Mouse (Mus musculus) embryonic facial prominence, embryonic 15.5 days (tissue): Measurements from ENCODE around the gene Spdef. TPM values are rescaled to one million over a fixed set of nuclear protein-coding genes. Genes with fewer than 3 reads are reported as not detected.

ENCODE experiments used
- ATAC-seq: fragments of 200-750 bp; cut with Nextera tagmentation; 2 replicates; pipeline ENCODE4 v1.8.0; 2017; ENCODE audit warnings: low read depth, moderate TSS enrichment; ENCODE audit not compliant: insufficient number of reproducible peaks, low FRiP score, low TSS enrichment
- H3K27ac ChIP-seq: fragments of 300-500 bp; sonication (generic); replicated peaks from 2 replicates; pipeline ENCODE4 v1.5.1; 2015; ENCODE audit warnings: mild to moderate bottlenecking, inconsistent platforms
- H3K27me3 ChIP-seq: fragments of 300-500 bp; sonication (generic); 2 replicates; pipeline ENCODE4 v1.6.1; 2015; ENCODE audit warnings: inconsistent platforms
- H3K36me3 ChIP-seq: fragments of 300-500 bp; sonication (generic); 2 replicates; pipeline ENCODE4 v1.6.1; 2015; ENCODE audit warnings: mild to moderate bottlenecking, inconsistent platforms
- H3K4me1 ChIP-seq: fragments of 300-500 bp; sonication (generic); 2 replicates; pipeline ENCODE4 v1.6.1; 2015; ENCODE audit warnings: inconsistent platforms
- H3K4me2 ChIP-seq: fragments of 300-500 bp; sonication (generic); replicated peaks from 2 replicates; pipeline ENCODE4 v1.6.1; 2015; ENCODE audit warnings: mild to moderate bottlenecking, inconsistent platforms
- H3K4me3 ChIP-seq: fragments of 300-500 bp; sonication (generic); replicated peaks from 2 replicates; pipeline ENCODE4 v1.5.1; 2015; ENCODE audit warnings: mild to moderate bottlenecking, inconsistent platforms
- H3K9ac ChIP-seq: fragments of 300-500 bp; sonication (generic); 2 replicates; pipeline ENCODE4 v1.6.1; 2015; ENCODE audit warnings: inconsistent platforms
- H3K9me3 ChIP-seq: fragments of 300-500 bp; sonication (generic); replicated peaks from 2 replicates; pipeline ENCODE4 v1.6.1; 2016; ENCODE audit warnings: inconsistent platforms
- WGBS: fragments of 180-500 bp; shearing (Covaris S2); methylation state at CpG from one replicate; pipeline ENCODE4 v1.1.7; 2015; 5-methylcytosine and 5-hydroxymethylcytosine counted together
- polyA plus RNA-seq: library from polyadenylated mRNA; unstranded; fragments of >200 nt; fragmentation: Nextera tagmentation; extraction: Ambion mirVana; gene quantifications from 2 replicates; pipeline ENCODE4 v1.2.1, GENCODE M21; 2015

Gene Spdef
- polyA plus RNA-seq, 1 experiment from 2014 or later = 0.95 TPM

DNA sequence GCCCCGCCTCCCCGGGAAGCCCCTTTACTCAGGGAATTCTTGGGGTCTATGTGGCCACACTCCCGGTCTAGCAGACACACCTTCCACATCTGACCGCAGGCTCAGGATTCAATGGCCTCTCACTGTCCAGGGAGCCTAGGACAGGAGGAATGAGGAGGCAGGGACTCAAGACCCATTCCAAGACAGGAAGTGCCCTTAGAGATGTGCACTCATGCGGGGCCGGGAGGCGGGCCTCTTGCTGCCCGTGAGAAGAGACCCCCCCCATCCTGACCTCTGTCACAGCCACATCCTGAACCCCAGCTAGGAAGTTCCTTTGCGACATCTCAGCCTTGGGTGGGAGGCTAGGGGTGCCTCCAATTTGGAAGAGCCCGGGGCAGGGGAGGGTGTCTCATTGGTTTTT is 3.7 kb downstream of the Spdef start:
- no peak overlapping the region for H3K27ac ChIP-seq
- H3K4me3 ChIP-seq = no peak overlapping the region
- H3K4me2 ChIP-seq = no peak overlapping the region
- H3K36me3 ChIP-seq = no peaks in the 10 kb centered on the region
- H3K9ac ChIP-seq = no peak overlapping the region
- no peaks in the 10 kb centered on the region for H3K27me3 ChIP-seq
- peaks cover 8% of the 10 kb centered on the region; the same call in 1 of the 2 replicates for H3K4me1 ChIP-seq
- H3K9me3 ChIP-seq = no peaks in the 10 kb centered on the region
- no peak for ATAC-seq
- 26% methylated on average over 10 of the region's 10 CpGs for whole genome bisulfite sequencing

DNA sequence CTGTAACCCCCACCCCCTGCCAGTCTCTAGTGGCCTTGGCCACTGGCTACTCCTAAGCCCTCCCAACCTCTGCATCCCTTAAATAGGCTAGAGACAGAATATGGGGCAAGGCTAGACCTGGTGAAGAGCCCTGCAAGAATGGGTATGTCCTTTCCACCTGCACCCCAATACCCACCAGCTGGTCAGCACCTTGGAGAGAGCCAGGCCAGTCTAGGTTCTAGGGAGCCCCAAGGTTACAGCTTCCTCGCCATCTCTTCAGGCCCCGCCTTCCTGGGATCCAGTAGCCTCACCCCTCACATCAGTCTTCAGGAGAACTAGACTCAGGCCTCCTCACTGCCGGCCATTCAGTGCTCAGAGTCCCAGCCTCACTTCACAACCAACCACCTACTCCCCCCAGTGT is 4.4 kb downstream of the Spdef start:
- 13% methylated on average over 3 of the region's 3 CpGs for WGBS

GRCm38 (mm10) chr17:27721125-27721664 is 7.6 kb downstream of the Spdef start:
- Histone ChIP-seq H3K9ac (no peak overlapping the region), H3K4me1 (peaks cover 17% of the 10 kb centered on the region), H3K27ac (no peak overlapping the region), H3K36me3 (no peaks in the 10 kb centered on the region), H3K27me3 (no peaks in the 10 kb centered on the region), H3K4me2 (no peak overlapping the region), H3K9me3 (no peaks in the 10 kb centered on the region), H3K4me3 (no peak overlapping the region)
- WGBS = 77% methylated on average over 9 of the region's 9 CpGs
- no peak for ATAC-seq

More for the DNA sequence above, 4.4 kb downstream of the Spdef start:
- Histone ChIP-seq H3K4me2 (no peak overlapping the region), H3K9ac (no peak overlapping the region), H3K36me3 (no peaks in the 10 kb centered on the region), H3K27me3 (no peaks in the 10 kb centered on the region), H3K9me3 (no peaks in the 10 kb centered on the region), H3K27ac (no peak overlapping the region), H3K4me1 (peaks cover 8% of the 10 kb centered on the region; the same call in 1 of the 2 replicates), H3K4me3 (no peak overlapping the region)
- ATAC-seq = no peak

DNA sequence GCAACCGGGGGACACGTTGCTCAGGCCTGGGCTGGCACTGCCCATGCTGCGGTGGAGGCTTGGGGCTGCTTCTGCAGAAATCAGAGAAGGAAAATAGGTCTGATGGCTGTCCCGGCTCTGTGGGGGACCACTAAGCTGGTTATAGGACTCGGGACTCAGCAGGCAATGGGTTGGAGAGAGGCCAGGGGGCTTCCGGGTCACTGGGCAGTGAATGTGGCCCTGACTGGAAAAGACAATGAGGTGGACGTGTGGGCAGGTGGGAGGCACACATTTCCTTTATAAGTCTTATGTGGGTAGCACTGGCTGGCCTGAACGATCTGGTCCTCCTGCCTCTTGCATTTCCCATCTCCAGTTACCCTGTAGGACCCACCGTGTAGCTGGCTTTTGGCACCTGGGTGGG is 8.4 kb downstream of the Spdef start:
- H3K9me3 ChIP-seq = no peaks in the 10 kb centered on the region
- WGBS = 45% methylated on average over 9 of the region's 9 CpGs

DNA sequence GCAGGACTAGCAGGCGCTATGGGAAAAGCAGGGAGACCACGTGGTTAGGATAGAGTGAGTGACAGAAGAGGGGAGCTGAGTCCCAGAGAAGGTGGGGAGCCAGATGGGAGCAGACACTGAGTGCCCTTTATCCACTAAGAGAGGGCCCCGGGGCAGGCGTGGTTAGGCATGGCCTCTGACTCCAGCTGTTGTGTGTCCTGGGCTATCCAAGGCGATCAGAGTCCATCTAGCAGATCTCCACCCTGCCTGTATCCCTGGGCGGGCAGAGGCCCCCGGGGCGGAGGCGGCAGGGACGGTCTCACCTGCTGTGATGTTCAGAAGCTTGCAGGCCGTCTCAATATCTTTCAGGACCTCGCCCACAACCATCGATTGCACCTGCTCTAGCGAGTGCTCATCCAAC is 9.1 kb downstream of the Spdef start:
- peaks cover 8% of the 10 kb centered on the region for H3K4me1 ChIP-seq

More for the DNA sequence above, 8.4 kb downstream of the Spdef start:
- H3K4me3 ChIP-seq = no peak overlapping the region
- no peak overlapping the region for H3K27ac ChIP-seq
- peaks cover 12% of the 10 kb centered on the region for H3K4me1 ChIP-seq
- no peak overlapping the region for H3K9ac ChIP-seq
- H3K4me2 ChIP-seq = no peak overlapping the region
- no peak for ATAC-seq
- H3K27me3 ChIP-seq = no peaks in the 10 kb centered on the region
- H3K36me3 ChIP-seq = no peaks in the 10 kb centered on the region

DNA sequence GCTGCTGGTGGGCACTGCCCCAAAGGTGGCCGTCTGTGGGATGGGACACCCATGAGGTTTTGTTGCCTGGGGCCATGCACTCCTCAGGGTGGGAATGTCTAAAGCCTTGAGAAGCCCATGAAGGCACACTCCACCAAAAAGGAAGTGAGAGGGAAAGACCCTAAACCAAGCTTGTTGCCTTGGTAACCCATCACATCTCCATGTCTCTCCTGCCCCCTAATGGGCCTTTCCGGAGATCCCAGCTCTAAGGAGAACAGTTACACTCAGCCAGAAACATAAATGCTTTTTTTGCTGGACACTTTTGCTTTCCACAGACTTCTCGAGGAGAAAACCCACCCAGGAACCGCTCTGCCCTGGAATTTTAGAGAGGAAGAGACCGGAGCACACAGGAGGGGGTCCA is 10.5 kb downstream of the Spdef start:
- Histone ChIP-seq H3K4me2 (no peak overlapping the region), H3K4me1 (peaks cover 8% of the 10 kb centered on the region), H3K27me3 (no peaks in the 10 kb centered on the region), H3K9ac (no peak overlapping the region), H3K27ac (no peak overlapping the region), H3K9me3 (no peaks in the 10 kb centered on the region), H3K36me3 (no peaks in the 10 kb centered on the region), H3K4me3 (no peak overlapping the region)
- WGBS = 50% methylated on average over 5 of the region's 5 CpGs
- no peak for ATAC-seq

More for the DNA sequence above, 9.1 kb downstream of the Spdef start:
- H3K4me3 ChIP-seq = no peak overlapping the region
- H3K27me3 ChIP-seq = no peaks in the 10 kb centered on the region
- H3K9ac ChIP-seq = no peak overlapping the region
- no peaks in the 10 kb centered on the region for H3K9me3 ChIP-seq
- no peaks in the 10 kb centered on the region for H3K36me3 ChIP-seq
- WGBS = 57% methylated on average over 14 of the region's 14 CpGs
- no peak overlapping the region for H3K4me2 ChIP-seq
- no peak for ATAC-seq
- H3K27ac ChIP-seq = no peak overlapping the region

GRCm38 (mm10) chr17:27716804-27717203 is 12.0 kb downstream of the Spdef start:
- Histone ChIP-seq H3K9me3 (no peaks in the 10 kb centered on the region), H3K4me3 (peak overlapping the region; percentile 32), H3K36me3 (no peaks in the 10 kb centered on the region), H3K27ac (no peak overlapping the region), H3K27me3 (no peaks in the 10 kb centered on the region), H3K9ac (no peak overlapping the region), H3K4me1 (peaks cover 13% of the 10 kb centered on the region), H3K4me2 (peak overlapping the region; percentile 49)
- peak; percentile 63 for ATAC-seq
- WGBS = 4% methylated on average over 16 of the region's 16 CpGs

DNA sequence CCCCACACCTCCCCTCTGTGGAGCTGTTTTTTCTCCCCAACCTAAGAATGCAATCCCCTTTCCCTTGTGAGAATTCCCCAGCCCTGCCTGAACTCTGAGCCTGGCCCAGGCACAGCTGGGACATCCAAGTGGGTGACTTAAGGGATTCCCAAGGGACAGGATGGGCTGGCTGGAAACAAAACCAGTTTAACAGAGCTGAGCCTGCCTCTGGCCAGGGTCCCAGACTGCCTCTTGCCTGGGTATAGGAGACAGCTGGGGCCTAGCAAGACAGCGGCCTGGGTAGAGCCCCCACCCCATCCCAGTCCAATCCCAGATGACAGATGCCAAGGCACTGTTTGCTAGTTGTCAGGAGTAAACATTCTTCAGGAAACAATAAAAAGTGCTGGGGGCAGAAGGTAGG is 15.9 kb downstream of the Spdef start:
- Histone ChIP-seq H3K27me3 (no peaks in the 10 kb centered on the region), H3K9me3 (no peaks in the 10 kb centered on the region), H3K36me3 (no peaks in the 10 kb centered on the region), H3K4me2 (no peak overlapping the region), H3K27ac (no peak overlapping the region), H3K4me1 (peaks cover 23% of the 10 kb centered on the region), H3K9ac (no peak overlapping the region), H3K4me3 (no peak overlapping the region)
- WGBS = 29% methylated on average over 1 of the region's 1 CpGs
- no peak for ATAC-seq

DNA sequence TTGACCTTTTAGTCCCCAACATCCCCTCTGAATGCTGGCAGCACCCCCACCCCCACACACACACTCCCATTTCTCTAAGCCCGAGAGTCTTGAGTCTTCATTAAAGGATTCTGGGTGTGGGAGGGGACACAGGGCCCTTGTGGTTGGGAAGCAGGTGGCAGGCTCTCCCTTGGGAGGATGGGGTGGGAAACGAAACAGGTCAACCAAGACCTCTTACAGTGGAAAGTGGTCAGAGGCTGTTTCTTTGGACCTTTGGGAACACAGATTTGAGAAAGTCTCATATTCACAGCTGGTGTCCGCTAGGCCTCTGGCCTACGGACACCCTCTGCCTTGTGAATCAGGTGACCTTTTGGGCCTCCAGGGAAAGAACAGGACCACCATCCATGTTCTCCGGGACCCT is 19.1 kb downstream of the Spdef start:
- no peak for ATAC-seq
- Histone ChIP-seq H3K36me3 (no peaks in the 10 kb centered on the region), H3K4me3 (no peak overlapping the region), H3K27me3 (no peaks in the 10 kb centered on the region), H3K9me3 (no peaks in the 10 kb centered on the region), H3K27ac (no peak overlapping the region), H3K4me2 (no peak overlapping the region), H3K4me1 (peaks cover 19% of the 10 kb centered on the region), H3K9ac (no peak overlapping the region)
- WGBS = 75% methylated on average over 5 of the region's 5 CpGs

DNA sequence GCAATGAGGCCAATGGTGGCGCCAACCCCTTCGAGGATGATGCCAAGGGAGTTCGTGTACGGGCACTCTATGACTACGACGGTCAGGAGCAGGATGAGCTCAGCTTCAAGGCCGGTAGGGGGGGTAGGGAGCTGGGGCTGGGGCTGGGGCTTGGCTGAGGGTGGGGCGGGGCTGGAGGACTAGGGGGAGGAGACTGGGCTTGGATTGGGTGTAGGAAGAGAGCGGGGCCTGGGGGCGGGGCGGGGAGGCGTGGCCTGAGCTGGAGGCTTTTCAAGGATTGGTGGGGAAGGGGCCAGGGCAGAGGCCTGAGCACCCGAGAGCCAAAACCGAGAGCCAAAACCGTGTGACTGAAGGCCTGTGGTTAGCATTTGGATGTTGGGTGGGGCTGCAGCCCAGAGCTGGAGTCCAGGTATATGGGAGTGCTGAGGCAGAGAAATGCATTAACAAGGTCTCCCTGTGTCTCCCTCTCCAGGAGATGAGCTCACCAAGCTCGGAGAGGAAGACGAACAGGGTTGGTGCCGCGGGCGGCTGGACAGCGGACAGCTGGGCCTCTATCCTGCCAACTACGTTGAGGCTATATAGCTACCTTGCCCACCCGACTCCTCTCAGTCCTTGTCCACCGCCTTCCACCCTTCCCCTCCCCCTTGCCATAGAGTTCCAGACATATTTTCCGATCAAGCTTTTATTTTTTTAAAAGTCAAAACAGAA is 20.6 kb downstream of the Spdef start:
- Histone ChIP-seq H3K27ac (peak overlapping the region; percentile 71; the same call in 1 of the 2 replicates), H3K4me3 (peak overlapping the region; percentile 39), H3K4me2 (peak overlapping the region; percentile 59), H3K9ac (no peak overlapping the region), H3K36me3 (no peaks in the 10 kb centered on the region), H3K9me3 (no peaks in the 10 kb centered on the region), H3K4me1 (peaks cover 23% of the 10 kb centered on the region), H3K27me3 (no peaks in the 10 kb centered on the region)
- WGBS = under 1% methylated on average over 25 of the region's 25 CpGs
- peak; percentile 91 for ATAC-seq

- no peaks in the 10 kb centered on the region for H3K9me3 ChIP-seq
- no peak for ATAC-seq
- peaks cover 28% of the 10 kb centered on the region for H3K4me1 ChIP-seq
- H3K27ac ChIP-seq = no peak overlapping the region
- WGBS = 27% methylated on average over 10 of the region's 10 CpGs
- no peak overlapping the region for H3K4me2 ChIP-seq
- no peak overlapping the region for H3K9ac ChIP-seq
- no peak overlapping the region for H3K4me3 ChIP-seq
- H3K27me3 ChIP-seq = no peaks in the 10 kb centered on the region
- no peaks in the 10 kb centered on the region for H3K36me3 ChIP-seq
Observed at GRCm38 (mm10) chr17:27705661-27706060, 23.1 kb downstream of the Spdef start.
